19 mouse cellular contexts compared by ENCODE assay signal in genomic region chr4:54072482-54072881, GRCm38 (mm10).
A peak's percentile ranks its signal among the peaks of the same experiment; 100 is the strongest.
DNase-seq lines count a peak whose midpoint lies in the region; ATAC-seq and TF ChIP-seq lines count a peak whose summit lies in the region.
"Had no signal": no experiment of that assay in that cellular context is flagged by ENCODE, and none has a peak within 500 bp of the region (broad histone marks: within the 10 kb centered on the region; RNA-seq: fewer than 3 reads in every experiment).

No protein-coding gene starts in this region.

- TF ChIP-seq POLR2A in brain, embryonic 14.5 days (IDR thresholded peaks at IDR 0.05; ENCODE audit: borderline replicate concordance, extremely low read depth, insufficient read depth, insufficient read length, poor library complexity, severe bottlenecking): no peak

- H3K9me3 ChIP-seq in midbrain, embryonic 10.5 days (replicated peaks): peaks cover 27% of the 10 kb centered on the region
- H3K9me3 ChIP-seq in midbrain, embryonic 16.5 days (replicated peaks; ENCODE audit: control insufficient read depth, low read length, poor library complexity, severe bottlenecking): no peaks in the 10 kb centered on the region
- H3K9me3 ChIP-seq in forebrain, embryonic 16.5 days (ENCODE audit: control insufficient read depth, low read length): no peaks in the 10 kb centered on the region
- 0 out of 2 replicates have a peak, but pooled peaks cover 4% of the 10 kb centered on the region for H3K9me3 ChIP-seq in midbrain, embryonic 15.5 days
- peaks cover 9% of the 10 kb centered on the region; the same call in 1 of the 2 replicates for H3K9me3 ChIP-seq in kidney, embryonic 16.5 days (ENCODE audit: low read length)
- H3K9me3 ChIP-seq: heart, embryonic 15.5 days; hindbrain, embryonic 15.5 days had no signal

- H3K27ac ChIP-seq in midbrain, embryonic 10.5 days (replicated peaks): peak overlapping the region; percentile 88
- H3K27ac ChIP-seq in midbrain, embryonic 16.5 days (ENCODE audit: low read length): no peak overlapping the region
- H3K27ac ChIP-seq in forebrain, embryonic 16.5 days (ENCODE audit: low read length): no peak overlapping the region
- peak overlapping the region; percentile 16 for H3K27ac ChIP-seq in midbrain, embryonic 15.5 days
- no peak overlapping the region for H3K27ac ChIP-seq in kidney, embryonic 16.5 days (ENCODE audit: low read length)
- H3K27ac ChIP-seq: embryonic facial prominence, embryonic 13.5 days; heart, adult 2 months; heart, embryonic 15.5 days; hindbrain, embryonic 15.5 days; liver, embryonic 12.5 days; lung, embryonic 15.5 days; neural tube, embryonic 15.5 days had no signal

- no peak overlapping the region for H3K4me2 ChIP-seq in midbrain, embryonic 16.5 days (ENCODE audit: low read length)
- H3K4me2 ChIP-seq in forebrain, embryonic 16.5 days (ENCODE audit: low read length): no peak overlapping the region
- H3K4me2 ChIP-seq in midbrain, embryonic 15.5 days: no peak overlapping the region
- H3K4me2 ChIP-seq in kidney, embryonic 16.5 days (replicated peaks; ENCODE audit: low read depth, low read length): no peak overlapping the region
- H3K4me2 ChIP-seq: heart, embryonic 15.5 days; liver, embryonic 12.5 days; lung, embryonic 15.5 days had no signal

- DNase-seq in midbrain, embryonic 10.5 days (ENCODE audit: low spot score): no peak
- peak; percentile 55 for DNase-seq in brain, embryonic 14.5 days (ENCODE audit: low read depth)
- no peak for DNase-seq in layer of hippocampus, adult 9-11 months
- DNase-seq: B cell, adult 2 months; cerebellum, adult 11-12 months; heart, adult 2 months; kidney, adult 11 months; kidney, postnatal 10 days; retina, postnatal 1 day had no signal

- H3K9ac ChIP-seq in midbrain, embryonic 16.5 days (ENCODE audit: low read depth, low read length): no peak overlapping the region
- no peak overlapping the region for H3K9ac ChIP-seq in forebrain, embryonic 16.5 days (replicated peaks; ENCODE audit: low read depth, low read length)
- no peak overlapping the region for H3K9ac ChIP-seq in midbrain, embryonic 15.5 days
- no peak overlapping the region for H3K9ac ChIP-seq in kidney, embryonic 16.5 days (replicated peaks; ENCODE audit: low read length)
- H3K9ac ChIP-seq: embryonic facial prominence, embryonic 13.5 days; heart, embryonic 15.5 days; hindbrain, embryonic 15.5 days; liver, embryonic 12.5 days; lung, embryonic 15.5 days; neural tube, embryonic 15.5 days had no signal

- peaks cover 11% of the 10 kb centered on the region; the same call in 1 of the 2 replicates for H3K36me3 ChIP-seq in midbrain, embryonic 10.5 days
- no peaks in the 10 kb centered on the region for H3K36me3 ChIP-seq in midbrain, embryonic 16.5 days (ENCODE audit: control insufficient read depth, insufficient read depth, low read length)
- no peaks in the 10 kb centered on the region for H3K36me3 ChIP-seq in forebrain, embryonic 16.5 days (ENCODE audit: control insufficient read depth, insufficient read depth)
- H3K36me3 ChIP-seq in midbrain, embryonic 15.5 days (replicated peaks): no peaks in the 10 kb centered on the region
- no peaks in the 10 kb centered on the region for H3K36me3 ChIP-seq in kidney, embryonic 16.5 days (ENCODE audit: insufficient read depth, low read length)
- H3K36me3 ChIP-seq: embryonic facial prominence, embryonic 13.5 days; heart, embryonic 15.5 days; hindbrain, embryonic 15.5 days; liver, embryonic 12.5 days; lung, embryonic 15.5 days; neural tube, embryonic 15.5 days had no signal

- H3K27me3 ChIP-seq in midbrain, embryonic 10.5 days (ENCODE audit: low read depth, poor library complexity, severe bottlenecking): no peaks in the 10 kb centered on the region
- H3K27me3 ChIP-seq in midbrain, embryonic 16.5 days (ENCODE audit: control insufficient read depth, insufficient read depth, low read depth, low read length): no peaks in the 10 kb centered on the region
- no peaks in the 10 kb centered on the region for H3K27me3 ChIP-seq in forebrain, embryonic 16.5 days (replicated peaks; ENCODE audit: control insufficient read depth, insufficient read depth, low read length)
- H3K27me3 ChIP-seq in midbrain, embryonic 15.5 days (replicated peaks): no peaks in the 10 kb centered on the region
- no peaks in the 10 kb centered on the region for H3K27me3 ChIP-seq in kidney, embryonic 16.5 days (ENCODE audit: insufficient read depth, low read length)
- H3K27me3 ChIP-seq: embryonic facial prominence, embryonic 13.5 days; heart, embryonic 15.5 days; hindbrain, embryonic 15.5 days; liver, embryonic 12.5 days; lung, embryonic 15.5 days; neural tube, embryonic 15.5 days had no signal

- ATAC-seq in midbrain, embryonic 16.5 days: no peak
- 0 out of 2 replicates have a peak, but pooled peaks have one; percentile 17 for ATAC-seq in forebrain, embryonic 16.5 days
- no peak for ATAC-seq in midbrain, embryonic 15.5 days (replicated peaks)
- ATAC-seq in kidney, embryonic 16.5 days (ENCODE audit: low FRiP score, low TSS enrichment): no peak
- ATAC-seq: liver, embryonic 12.5 days had no signal

- WGBS in midbrain, embryonic 10.5 days: 14% methylated on average over 3 of the region's 3 CpGs
- 11% methylated on average over 3 of the region's 3 CpGs for WGBS in midbrain, embryonic 16.5 days
- WGBS in forebrain, embryonic 16.5 days: 10% methylated on average over 3 of the region's 3 CpGs
- WGBS in midbrain, embryonic 15.5 days: 18% methylated on average over 3 of the region's 3 CpGs
- 56% methylated on average over 3 of the region's 3 CpGs for WGBS in kidney, embryonic 16.5 days

- TF ChIP-seq CTCF in brain, embryonic 14.5 days (IDR thresholded peaks at IDR 0.05; ENCODE audit: borderline replicate concordance, extremely low read depth, insufficient read depth, insufficient read length): no peak

- peak overlapping the region; percentile 4; the same call in 1 of the 2 replicates for H3K4me3 ChIP-seq in midbrain, embryonic 10.5 days
- no peak overlapping the region for H3K4me3 ChIP-seq in midbrain, embryonic 16.5 days (ENCODE audit: low read depth, low read length)
- H3K4me3 ChIP-seq in forebrain, embryonic 16.5 days (replicated peaks; ENCODE audit: low read length): no peak overlapping the region
- H3K4me3 ChIP-seq in midbrain, embryonic 15.5 days: no peak overlapping the region
- H3K4me3 ChIP-seq in kidney, embryonic 16.5 days (ENCODE audit: low read length): no peak overlapping the region
- H3K4me3 ChIP-seq: embryonic facial prominence, embryonic 13.5 days; heart, adult 2 months; heart, embryonic 15.5 days; hindbrain, embryonic 15.5 days; liver, embryonic 12.5 days; lung, embryonic 15.5 days; neural tube, embryonic 15.5 days had no signal

- peaks cover 38% of the 10 kb centered on the region for H3K4me1 ChIP-seq in midbrain, embryonic 10.5 days
- H3K4me1 ChIP-seq in midbrain, embryonic 16.5 days (ENCODE audit: control insufficient read depth, insufficient read depth, low read length): peaks cover 16% of the 10 kb centered on the region
- H3K4me1 ChIP-seq in forebrain, embryonic 16.5 days (replicated peaks; ENCODE audit: control insufficient read depth, insufficient read depth, low read length): peaks cover 14% of the 10 kb centered on the region
- peaks cover 13% of the 10 kb centered on the region; the same call in 1 of the 2 replicates for H3K4me1 ChIP-seq in midbrain, embryonic 15.5 days
- no peaks in the 10 kb centered on the region for H3K4me1 ChIP-seq in kidney, embryonic 16.5 days (ENCODE audit: insufficient read depth, low read length)
- H3K4me1 ChIP-seq: heart, embryonic 15.5 days; liver, embryonic 12.5 days; lung, embryonic 15.5 days had no signal

Comparison
In these comparisons a context has a peak if more than half of its experiments do, and no peak if none do; other contexts are left out.
1. H3K27ac ChIP-seq: peak in midbrain, embryonic 10.5 days (single experiment) and midbrain, embryonic 15.5 days (single experiment); none in midbrain, embryonic 16.5 days (single experiment), forebrain, embryonic 16.5 days (single experiment) and kidney, embryonic 16.5 days (single experiment).